Mouse (Mus musculus): ENCODE measurements around the gene Foxf1. TPM values are rescaled to one million over a fixed set of nuclear protein-coding genes. Genes with fewer than 3 reads are reported as not detected.

Gene Foxf1
- total and polyA plus RNA-seq, 3 experiments: not detected

- no peaks in the 10 kb centered on the region for H3K79me2 ChIP-seq (replicated peaks; ENCODE audit: control insufficient read depth, extremely low read depth, insufficient read depth, poor library complexity, severe bottlenecking)
- peaks cover 7 to 14% of the 10 kb centered on the region in 2 experiments for H3K4me1 ChIP-seq (ENCODE audit: control insufficient read depth in 1 of 2, insufficient read depth in 2 of 2)
- in situ Hi-C loops (cut with MboI; ENCODE audit: low pct_ligation_motif_present, low pct_unique_long_range_greater_than_20kb, low sequenced_read_pairs) (loop anchor here (5.0 kb wide), 1 partner anchor 92 kb away; no protein-coding TSS in a partner anchor), dilution Hi-C loops (cut with MboI; ENCODE audit: extremely low pct_ligation_motif_present, extremely low pct_unique_long_range_greater_than_20kb, low sequenced_read_pairs) (no loop called here)
- no peaks in the 10 kb centered on the region for H3K36me3 ChIP-seq (replicated peaks in 1 of 2; ENCODE audit: control insufficient read depth in 1 of 2, insufficient read depth in 1 of 2, low read length in 1 of 2)
- no peak overlapping the region for H3K4me3 ChIP-seq (replicated peaks in 1 of 3; ENCODE audit: low read depth in 2 of 3, low read length in 2 of 3, poor library complexity in 1 of 3)
- peaks cover 53% of the 10 kb centered on the region for H3K27me3 ChIP-seq (replicated peaks)
- DNase-seq (ENCODE audit: extremely low read depth): no peak
- no peak overlapping the region for H3K9ac ChIP-seq (ENCODE audit: insufficient read depth, low read depth)
- no peak overlapping the region for H3K4me2 ChIP-seq (ENCODE audit: insufficient read depth, low read depth, poor library complexity, severe bottlenecking)
- TF ChIP-seq ETS1 (conservative IDR thresholded peaks at IDR 0.05; ENCODE audit: low read depth, low read length) (no peak), RCOR1 (conservative IDR thresholded peaks at IDR 0.05; ENCODE audit: low read depth, low read length) (no peak), TCF12 (IDR thresholded peaks at IDR 0.05; ENCODE audit: low read depth, low read length) (no peak), MYC (IDR thresholded peaks at IDR 0.05; ENCODE audit: low read depth, low read length) (no peak), ZNF384 (IDR thresholded peaks at IDR 0.05; ENCODE audit: low read depth, low read length) (no peak), SIN3A (IDR thresholded peaks at IDR 0.05; ENCODE audit: low read length) (no peak), GABPA (IDR thresholded peaks at IDR 0.05; ENCODE audit: insufficient replicate concordance, low read depth, low read length) (no peak), CHD1 (IDR thresholded peaks at IDR 0.05; ENCODE audit: low read depth, low read length) (no peak), TBP (conservative IDR thresholded peaks at IDR 0.05; ENCODE audit: low read depth, low read length) (no peak), RAD21 (IDR thresholded peaks at IDR 0.05; ENCODE audit: low read depth, low read length) (no peak), PAX5 (IDR thresholded peaks at IDR 0.05; ENCODE audit: low read length) (no peak), JUN (IDR thresholded peaks at IDR 0.05; ENCODE audit: insufficient read depth, low read depth, low read length) (no peak)
- no peak overlapping the region for H3K27ac ChIP-seq (ENCODE audit: insufficient read depth, low read depth)
- H3K9me3 ChIP-seq (replicated peaks; ENCODE audit: low read length): peaks cover 28% of the 10 kb centered on the region
Observed at GRCm38 (mm10) chr8:121119635-121120455, 35.7 kb downstream of the Foxf1 start.

- TF ChIP-seq ELF1 (IDR thresholded peaks at IDR 0.05; ENCODE audit: low read depth, low read length) (0 out of 2 replicates have a peak, but pooled peaks have one; percentile 27), PAX5 (IDR thresholded peaks at IDR 0.05; ENCODE audit: low read length) (no peak), NRF1 (IDR thresholded peaks at IDR 0.05; ENCODE audit: low read depth, low read length) (no peak), POLR2AphosphoS2 (IDR thresholded peaks at IDR 0.05; ENCODE audit: low read depth, low read length) (no peak)
- H3K9me3 ChIP-seq (replicated peaks; ENCODE audit: low read length): peaks cover 22% of the 10 kb centered on the region
- peaks cover 7 to 14% of the 10 kb centered on the region in 2 experiments for H3K4me1 ChIP-seq (ENCODE audit: control insufficient read depth in 1 of 2, insufficient read depth in 2 of 2)
- no peak overlapping the region for H3K4me3 ChIP-seq (replicated peaks in 1 of 3; ENCODE audit: low read depth in 2 of 3, low read length in 2 of 3, poor library complexity in 1 of 3)
- in situ Hi-C loops (cut with MboI; ENCODE audit: low pct_ligation_motif_present, low pct_unique_long_range_greater_than_20kb, low sequenced_read_pairs): no loop called here
- dilution Hi-C loops (cut with MboI; ENCODE audit: extremely low pct_ligation_motif_present, extremely low pct_unique_long_range_greater_than_20kb, low sequenced_read_pairs): no loop called here
- DNase-seq (ENCODE audit: extremely low read depth): no peak
- H3K79me2 ChIP-seq (replicated peaks; ENCODE audit: control insufficient read depth, extremely low read depth, insufficient read depth, poor library complexity, severe bottlenecking): no peaks in the 10 kb centered on the region
- no peak overlapping the region for H3K27ac ChIP-seq (ENCODE audit: insufficient read depth, low read depth)
- peaks cover 60% of the 10 kb centered on the region for H3K27me3 ChIP-seq (replicated peaks)
- H3K4me2 ChIP-seq (ENCODE audit: insufficient read depth, low read depth, poor library complexity, severe bottlenecking): no peak overlapping the region; the same call in 1 of the 2 replicates
- no peaks in the 10 kb centered on the region for H3K36me3 ChIP-seq (replicated peaks in 1 of 2; ENCODE audit: control insufficient read depth in 1 of 2, insufficient read depth in 1 of 2, low read length in 1 of 2)
- no peak overlapping the region for H3K9ac ChIP-seq (ENCODE audit: insufficient read depth, low read depth)
Observed at GRCm38 (mm10) chr8:121120456-121121419, 36.6 kb downstream of the Foxf1 start.

Measured in CH12.LX (cell line).